Mouse (Mus musculus) thymus, adult 2 months (tissue): ENCODE measurements around the gene Dock8. TPM values are rescaled to one million over a fixed set of nuclear protein-coding genes. Genes with fewer than 3 reads are reported as not detected.
"Not testable (repeated sequence)": the region's sequence is repeated elsewhere in the genome, so short reads cannot be mapped to it uniquely, and the experiment has no call there.

Experiments used
- DNase-seq: peaks from one replicate; pipeline ENCODE4 v3.0.0; 2021
- H3K27ac ChIP-seq: fragments of 200-500 bp; 2 replicates; pipeline ENCODE4 v1.5.1; 2012; ENCODE audit warnings: low read length, control low read depth; ENCODE audit not compliant: control insufficient read depth, insufficient read depth
- H3K27me3 ChIP-seq: fragments of 200-500 bp; 2 replicates; pipeline ENCODE4 v1.6.1; 2012; ENCODE audit warnings: mild to moderate bottlenecking, low read length, moderate library complexity, mixed read lengths; ENCODE audit not compliant: control insufficient read depth, insufficient read depth
- H3K36me3 ChIP-seq: fragments of 200-500 bp; 2 replicates; pipeline ENCODE4 v1.6.1; 2012; ENCODE audit warnings: mild to moderate bottlenecking, low read length, moderate library complexity; ENCODE audit not compliant: control insufficient read depth, insufficient read depth
- H3K4me1 ChIP-seq: fragments of 200-500 bp; replicated peaks from 2 replicates; pipeline ENCODE4 v1.6.1; 2012; ENCODE audit warnings: low read length; ENCODE audit not compliant: control insufficient read depth, insufficient read depth
- H3K4me3 ChIP-seq: fragments of 200-500 bp; 2 replicates; pipeline ENCODE4 v1.5.1; 2012; ENCODE audit warnings: mild to moderate bottlenecking, low read length, control low read depth, moderate library complexity; ENCODE audit not compliant: control insufficient read depth, insufficient read depth
- CTCF ChIP-seq: fragments of 200-500 bp; IDR thresholded peaks from 2 replicates; pipeline ENCODE4 v1.5.1; 2012; ENCODE audit warnings: mild to moderate bottlenecking, control low read depth, low read length, moderate library complexity, borderline replicate concordance; ENCODE audit not compliant: control insufficient read depth, poor library complexity, insufficient read depth; ENCODE audit errors: extremely low read depth
- POLR2A ChIP-seq: fragments of 200-500 bp; IDR thresholded peaks from 2 replicates; pipeline ENCODE4 v1.6.1; 2012; ENCODE audit warnings: mild to moderate bottlenecking, low read length, control low read depth, moderate library complexity; ENCODE audit not compliant: control insufficient read depth, poor library complexity, insufficient read depth; ENCODE audit errors: extremely low read depth
- WGBS: fragments of 180-500 bp; shearing (Covaris S2); methylation state at CpG from one replicate; pipeline ENCODE4 v1.1.7; 2018; 5-methylcytosine and 5-hydroxymethylcytosine counted together
- polyA plus RNA-seq: library from polyadenylated mRNA; depleted of rRNA; stranded (reverse); fragments of >200 nt; gene quantifications from 2 replicates; pipeline ENCODE4 v1.2.3, GENCODE M21; 2012

Gene Dock8
- polyA plus RNA-seq, 1 experiment, result 87.3 TPM

DNA sequence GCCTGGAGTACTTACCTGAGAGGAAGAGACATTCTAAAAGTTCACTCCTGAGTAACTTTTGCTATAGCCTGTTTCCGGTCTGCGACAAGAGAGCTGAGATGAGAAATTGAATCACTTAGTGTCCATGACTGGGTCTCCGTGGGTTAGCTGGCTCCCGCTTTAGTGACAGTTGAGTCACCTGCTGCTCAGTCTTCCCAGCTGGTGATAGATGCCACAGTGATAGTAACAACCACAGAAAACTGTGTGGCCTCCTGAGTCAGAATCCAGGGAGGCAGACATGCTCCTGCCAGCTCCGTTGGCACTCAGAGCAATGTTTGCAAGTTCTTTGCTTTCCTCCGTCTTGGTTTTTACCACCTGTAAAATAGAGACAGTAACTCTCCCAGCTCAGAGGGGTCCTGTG, 23.4 kb downstream of the Dock8 start:
- DNase-seq, result no peak
- 21% methylated on average over 6 of the region's 6 CpGs for WGBS
- no peak overlapping the region for H3K4me3 ChIP-seq
- no peaks in the 10 kb centered on the region for H3K27me3 ChIP-seq
- no peaks in the 10 kb centered on the region for H3K36me3 ChIP-seq
- TF ChIP-seq POLR2A (no peak), CTCF (no peak)
- no peak overlapping the region for H3K27ac ChIP-seq
- H3K4me1 ChIP-seq, result peaks cover 3% of the 10 kb centered on the region; the same call in 1 of the 2 replicates

DNA sequence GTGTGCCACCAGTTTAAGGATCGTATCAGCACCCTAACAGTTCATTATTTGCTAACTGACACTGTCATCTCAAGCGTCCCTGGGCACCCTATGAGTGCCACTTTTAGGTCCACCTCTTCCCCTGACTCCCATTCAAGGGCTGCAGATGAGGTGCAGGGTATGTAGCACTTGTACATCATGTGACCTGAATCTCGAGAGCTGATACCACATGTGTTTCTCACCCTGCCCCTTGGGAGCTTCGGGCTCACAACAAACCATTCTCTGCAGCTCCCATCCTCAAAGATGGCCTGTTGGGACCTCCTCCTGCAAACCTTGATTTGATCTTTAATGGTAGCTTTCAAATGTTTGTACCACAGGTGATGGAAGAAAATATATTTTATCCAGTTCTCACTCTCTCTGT, 32.4 kb downstream of the Dock8 start:
- no peaks in the 10 kb centered on the region for H3K36me3 ChIP-seq
- no peaks in the 10 kb centered on the region for H3K27me3 ChIP-seq
- WGBS, result 89% methylated on average over 4 of the region's 4 CpGs
- TF ChIP-seq CTCF (no peak), POLR2A (no peak)
- no peak overlapping the region for H3K4me3 ChIP-seq
- H3K4me1 ChIP-seq, result no peaks in the 10 kb centered on the region
- DNase-seq, result no peak
- no peak overlapping the region for H3K27ac ChIP-seq

- not testable (repeated sequence) for H3K27ac ChIP-seq, H3K4me3 ChIP-seq, H3K4me1 ChIP-seq, H3K36me3 ChIP-seq, DNase-seq, H3K27me3 ChIP-seq
- 94% methylated on average over 8 of the region's 18 CpGs for WGBS
These were observed 33.7 kb downstream of the Dock8 start for GRCm38 (mm10) chr19:25033008-25033407.

DNA sequence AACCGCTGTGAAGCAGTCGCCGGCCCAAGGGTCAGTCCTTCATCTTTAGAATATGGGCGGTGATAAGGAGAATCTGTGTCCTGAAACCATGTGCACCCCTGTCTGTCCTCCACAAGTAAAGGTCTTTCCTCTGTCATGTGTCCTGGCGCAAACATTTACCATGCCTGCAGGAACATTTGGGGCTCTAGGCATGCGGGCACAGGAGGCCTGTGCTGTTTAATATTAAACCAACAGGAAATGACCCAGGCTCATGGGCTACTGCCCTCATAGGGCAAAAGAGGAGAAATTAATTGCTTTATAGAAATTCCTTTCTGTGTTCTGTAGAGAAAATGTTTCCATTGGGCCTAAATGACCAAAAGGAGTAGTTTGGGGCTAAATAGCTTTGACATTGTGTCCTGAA, 36.5 kb downstream of the Dock8 start:
- TF ChIP-seq POLR2A (no peak), CTCF (no peak)
- no peaks in the 10 kb centered on the region for H3K36me3 ChIP-seq
- WGBS, result 91% methylated on average over 6 of the region's 6 CpGs

DNA sequence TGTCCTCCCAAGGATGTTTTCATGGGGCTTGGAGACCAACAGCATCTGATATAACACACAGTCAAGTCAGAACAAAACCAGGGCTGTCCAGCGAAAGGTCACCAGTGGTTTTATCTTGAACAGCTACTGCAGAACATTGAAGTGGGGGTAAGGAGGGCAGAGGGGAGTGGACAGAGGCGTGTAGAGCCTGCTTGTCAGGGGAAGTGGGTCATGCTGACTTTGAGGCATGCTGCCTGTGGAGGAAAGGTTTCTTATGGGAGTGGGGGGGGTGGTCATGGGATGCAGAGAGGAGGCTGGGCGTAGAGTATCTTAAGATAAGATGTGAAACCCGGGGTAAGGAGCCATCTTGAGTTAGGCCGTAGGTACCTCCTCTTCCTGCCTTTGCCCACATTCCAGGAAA, 37.5 kb downstream of the Dock8 start:
- Histone ChIP-seq H3K4me1 (no peaks in the 10 kb centered on the region), H3K27ac (no peak overlapping the region), H3K27me3 (no peaks in the 10 kb centered on the region), H3K4me3 (no peak overlapping the region), H3K36me3 (no peaks in the 10 kb centered on the region)
- 92% methylated on average over 5 of the region's 5 CpGs for WGBS
- no peak for DNase-seq
- TF ChIP-seq POLR2A, result no peak
- TF ChIP-seq CTCF, result no peak

More for the DNA sequence above, 36.5 kb downstream of the Dock8 start:
- no peak overlapping the region for H3K27ac ChIP-seq
- H3K4me3 ChIP-seq, result no peak overlapping the region
- no peak for DNase-seq
- H3K27me3 ChIP-seq, result no peaks in the 10 kb centered on the region
- H3K4me1 ChIP-seq, result no peaks in the 10 kb centered on the region

DNA sequence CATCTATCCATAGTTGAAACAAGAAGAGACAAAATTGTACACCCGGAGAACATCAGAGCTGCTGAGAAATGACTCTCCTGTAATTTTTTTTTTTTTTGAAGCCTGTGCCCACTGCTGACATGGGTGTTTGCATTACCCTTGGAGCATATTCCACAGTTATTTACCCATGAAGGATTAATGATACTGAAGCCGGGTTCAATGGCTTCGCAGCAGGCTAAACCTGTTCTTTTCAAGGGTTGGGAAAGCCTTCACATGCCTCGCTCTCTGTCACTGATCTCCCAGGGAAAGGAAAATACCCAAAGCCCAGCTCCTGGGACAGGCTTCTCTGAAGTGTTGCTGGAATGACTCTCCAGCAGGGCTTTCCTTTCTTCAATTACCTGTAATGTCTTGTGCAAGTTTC, 37.9 kb downstream of the Dock8 start:
- Histone ChIP-seq H3K27ac (no peak overlapping the region), H3K4me1 (no peaks in the 10 kb centered on the region), H3K27me3 (no peaks in the 10 kb centered on the region), H3K36me3 (no peaks in the 10 kb centered on the region), H3K4me3 (no peak overlapping the region)
- no peak for DNase-seq
- WGBS, result 92% methylated on average over 4 of the region's 4 CpGs
- TF ChIP-seq POLR2A, result no peak
- no peak for TF ChIP-seq CTCF

DNA sequence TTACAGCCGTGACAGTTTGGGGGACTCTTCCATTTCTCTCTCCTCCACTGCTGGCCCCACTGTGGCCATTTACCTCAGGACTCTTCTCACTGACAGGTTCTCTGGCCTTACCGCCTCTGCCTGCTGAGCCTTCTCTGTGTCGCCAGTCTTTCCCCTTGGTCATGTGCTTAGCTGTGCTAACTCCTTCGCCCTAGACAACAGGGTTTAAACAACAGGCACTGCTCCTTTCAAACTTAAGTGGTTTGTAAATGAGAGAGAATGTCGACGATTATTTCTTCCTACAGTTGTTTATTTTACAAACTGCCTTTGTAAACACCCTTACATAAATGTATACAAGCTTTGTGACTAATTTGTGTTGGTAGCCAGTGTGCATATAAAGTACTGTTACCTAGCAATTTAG, 39.0 kb downstream of the Dock8 start:
- WGBS, result 86% methylated on average over 6 of the region's 6 CpGs
- Histone ChIP-seq H3K4me1 (no peaks in the 10 kb centered on the region), H3K36me3 (no peaks in the 10 kb centered on the region), H3K27me3 (no peaks in the 10 kb centered on the region), H3K4me3 (no peak overlapping the region), H3K27ac (no peak overlapping the region)
- TF ChIP-seq CTCF, result no peak
- no peak for DNase-seq
